Mouse (Mus musculus) megakaryocyte progenitor cell, adult 5-6 weeks (primary cell): ENCODE results near the gene Eif3a. TPM values are rescaled to one million over a fixed set of nuclear protein-coding genes. Genes with fewer than 3 reads are reported as not detected.
A peak's percentile ranks its signal among the peaks of the same experiment; 100 is the strongest.

Experiments
- ATAC-seq: replicated peaks from 2 replicates; pipeline ENCODE4 v1.8.0; 2016; ENCODE audit warnings: mild to moderate bottlenecking, moderate TSS enrichment, inconsistent platforms; ENCODE audit not compliant: poor library complexity
- total RNA-seq, 2 experiments: library from RNA; stranded (forward) in 1 of 2; stranded (reverse) in 1 of 2; fragments of 157-497, 149-512 nt in 1 of 2; fragments of 200-1000 nt in 1 of 2; gene quantifications; 2 replicates each; pipeline versions ENCODE4 v1.2.3 to v1.2.4; 2015 to 2017

Gene Eif3a
- total RNA-seq, 2 experiments from 2014 or later, result 313 to 314 TPM

GRCm38 (mm10) chr19:60773366-60773765 is 17.1 kb downstream of the Eif3a start:
- ATAC-seq, result no peak

GRCm38 (mm10) chr19:60758896-60759835 is 31.3 kb downstream of the Eif3a start:
- no peak for ATAC-seq

GRCm38 (mm10) chr19:60757099-60757785 is 33.2 kb downstream of the Eif3a start:
- peak; percentile 0; the same call in 1 of the 2 replicates for ATAC-seq

GRCm38 (mm10) chr19:60756192-60757098 is 34.0 kb downstream of the Eif3a start:
- peak; percentile 27 for ATAC-seq

- peak; percentile 87 for ATAC-seq
These were observed 34.8 kb downstream of the Eif3a start, which contains the start of gene Nanos1 for GRCm38 (mm10) chr19:60755438-60756191. Gene Nanos1 (plus strand): TSS chr19:60755987.

- no peak for ATAC-seq
These were observed 42.7 kb downstream of the Eif3a start for GRCm38 (mm10) chr19:60747801-60748200.

- peak; percentile 93 for ATAC-seq
These were observed 46.5 kb downstream of the Eif3a start for GRCm38 (mm10) chr19:60743767-60744547.

GRCm38 (mm10) chr19:60740560-60740959 is 49.9 kb downstream of the Eif3a start:
- ATAC-seq, result no peak

- no peak for ATAC-seq
These were observed 58.5 kb downstream of the Eif3a start for GRCm38 (mm10) chr19:60731966-60732365.

GRCm38 (mm10) chr19:60731299-60731698 is 59.2 kb downstream of the Eif3a start:
- no peak for ATAC-seq

GRCm38 (mm10) chr19:60730281-60730852 is 60.1 kb downstream of the Eif3a start:
- peak; percentile 100 for ATAC-seq

GRCm38 (mm10) chr19:60716381-60716780 is 74.1 kb downstream of the Eif3a start:
- ATAC-seq, result no peak

GRCm38 (mm10) chr19:60712577-60712976 is 77.9 kb downstream of the Eif3a start:
- no peak for ATAC-seq

Other genes starting within 250 kb of the Eif3a start
- gene Cacul1, start 209.6 kb downstream of the Eif3a start, total RNA-seq (2015), result 31.2 and 33.4 TPM in 2 replicates
- gene Cacul1, start 209.6 kb downstream of the Eif3a start, total RNA-seq (2017), result 30.1 and 39.1 TPM in 2 replicates
- gene Nanos1, start 34.7 kb downstream of the Eif3a start, total RNA-seq (2015), result 1.7 and 2.0 TPM in 2 replicates
- 0.62 and 0.74 TPM in 2 replicates for gene Nanos1, start 34.7 kb downstream of the Eif3a start, total RNA-seq (2017)
- 28.8 and 33.5 TPM in 2 replicates for gene Fam45a, start 20.9 kb upstream of the Eif3a start, total RNA-seq (2015)
- gene Fam45a, start 20.9 kb upstream of the Eif3a start, total RNA-seq (2017), result 18.3 and 25.1 TPM in 2 replicates
- gene Sfxn4, start 70.8 kb upstream of the Eif3a start, total RNA-seq (2015), result 2.6 and 4.3 TPM in 2 replicates
- gene Sfxn4, start 70.8 kb upstream of the Eif3a start, total RNA-seq (2017), result 1.3 and 1.5 TPM in 2 replicates
- 147 and 165 TPM in 2 replicates for gene Prdx3, start 83.9 kb upstream of the Eif3a start, total RNA-seq (2015)
- 117 and 123 TPM in 2 replicates for gene Prdx3, start 83.9 kb upstream of the Eif3a start, total RNA-seq (2017)
- gene Grk5, start 99.1 kb upstream of the Eif3a start, total RNA-seq (2015), result 0.81 and 0.96 TPM in 2 replicates
- gene Grk5, start 99.1 kb upstream of the Eif3a start, total RNA-seq (2017), result 0.88 and 3.3 TPM in 2 replicates